Mouse (Mus musculus) forebrain, embryonic 14.5 days (tissue): ENCODE data around the gene 4931422A03Rik. TPM values are rescaled to one million over a fixed set of nuclear protein-coding genes. Genes with fewer than 3 reads are reported as not detected.

Experiments used
- polyA plus RNA-seq: library from polyadenylated mRNA; unstranded; fragments of >200 nt; fragmentation: Nextera tagmentation; extraction: Ambion mirVana; gene quantifications from 2 replicates; pipeline ENCODE4 v1.2.1, GENCODE M21; 2014

4931422A03Rik gene
- polyA plus RNA-seq, 1 experiment from 2014 or later: 0.67 TPM

Other genes with a start within 250 kb of the 4931422A03Rik start
- 434 and 479 TPM in 2 replicates for gene Caprin1, start 230.7 kb downstream of the 4931422A03Rik start, polyA plus RNA-seq
- gene Lmo2, start 70.4 kb downstream of the 4931422A03Rik start, polyA plus RNA-seq: 30.2 TPM in 2 replicates
- gene Fbxo3, start 640 bp downstream of the 4931422A03Rik start, polyA plus RNA-seq: 56.5 and 66.2 TPM in 2 replicates
- not detected in 2 replicates for gene Gm10912, start 37.5 kb upstream of the 4931422A03Rik start, polyA plus RNA-seq
- not detected in 2 replicates for gene Gm10799, start 40.2 kb upstream of the 4931422A03Rik start, polyA plus RNA-seq
- 1.0 and 1.3 TPM in 2 replicates for gene Cd59b, start 41.5 kb upstream of the 4931422A03Rik start, polyA plus RNA-seq
- gene Cd59a, start 67.4 kb upstream of the 4931422A03Rik start, polyA plus RNA-seq: 5.7 and 7.3 TPM in 2 replicates
- gene A930018P22Rik, start 94.4 kb upstream of the 4931422A03Rik start, polyA plus RNA-seq: not detected in 2 replicates